Mouse (Mus musculus): ENCODE measurements at regions not wholly inside any gene's neighbourhood (a gene's known extent, or its start where the extent isn't known, plus 50 kb on each side); places are given as distances from the start of the nearest gene placed in this dataset.
"Not testable (repeated sequence)": the region's sequence is repeated elsewhere in the genome, so short reads cannot be mapped to it uniquely, and the experiment has no call there.

DNA sequence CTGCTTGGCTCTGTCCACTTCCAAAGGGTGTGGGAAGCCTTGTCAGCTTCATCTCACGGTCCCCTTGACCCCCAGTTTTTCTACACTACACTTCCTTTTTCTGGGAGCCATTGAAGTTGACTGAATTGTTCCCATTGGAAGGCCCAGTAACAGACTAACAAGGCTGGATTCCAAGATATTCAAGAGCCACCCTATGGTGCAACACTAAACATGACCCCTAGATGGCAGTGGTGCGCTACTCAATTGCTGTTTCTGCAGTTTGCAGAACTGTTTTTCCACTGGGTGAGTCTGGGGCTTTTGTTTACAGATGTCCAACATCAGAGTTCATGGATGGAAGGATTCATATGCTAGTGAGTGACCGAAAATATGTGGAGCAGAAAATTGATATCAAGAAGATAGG is 61.3 kb upstream of the Asap2 start:
- dilution Hi-C loops (cut with MboI; ENCODE audit: extremely low pct_ligation_motif_present, extremely low pct_unique_long_range_greater_than_20kb, low sequenced_read_pairs); in situ Hi-C loops (cut with MboI; ENCODE audit: low pct_ligation_motif_present, low pct_unique_long_range_greater_than_20kb, low sequenced_read_pairs); H3K36me3 ChIP-seq (replicated peaks in 1 of 2; ENCODE audit: control insufficient read depth in 1 of 2, insufficient read depth in 1 of 2, low read length in 1 of 2); H3K4me2 ChIP-seq (ENCODE audit: insufficient read depth, low read depth, poor library complexity, severe bottlenecking); H3K4me1 ChIP-seq (ENCODE audit: control insufficient read depth in 1 of 2, insufficient read depth in 2 of 2); H3K9me3 ChIP-seq (replicated peaks; ENCODE audit: low read length); H3K4me3 ChIP-seq (replicated peaks in 1 of 3; ENCODE audit: low read depth in 2 of 3, low read length in 2 of 3, poor library complexity in 1 of 3); H3K9ac ChIP-seq (ENCODE audit: insufficient read depth, low read depth); H3K27ac ChIP-seq (ENCODE audit: insufficient read depth, low read depth); H3K27me3 ChIP-seq (replicated peaks); H3K79me2 ChIP-seq (replicated peaks; ENCODE audit: control insufficient read depth, extremely low read depth, insufficient read depth, poor library complexity, severe bottlenecking): not testable (repeated sequence)
- DNase-seq (ENCODE audit: extremely low read depth): peak; percentile 31
- TF ChIP-seq RAD21 (IDR thresholded peaks at IDR 0.05; ENCODE audit: low read depth, low read length): peak; percentile 31
- peak; percentile 33 to 48; a peak in 3 of 4 replicates for TF ChIP-seq CTCF (conservative IDR thresholded peaks at IDR 0.05 in 1 of 2, IDR thresholded peaks at IDR 0.05 in 1 of 2; ENCODE audit: low read depth in 2 of 2, low read length in 2 of 2)
